Mouse (Mus musculus): ENCODE results near the gene Ptgs2. TPM values are rescaled to one million over a fixed set of nuclear protein-coding genes. Genes with fewer than 3 reads are reported as not detected.

The Ptgs2 gene
- polyA plus RNA-seq, 1 experiment = 4.0 TPM

DNA sequence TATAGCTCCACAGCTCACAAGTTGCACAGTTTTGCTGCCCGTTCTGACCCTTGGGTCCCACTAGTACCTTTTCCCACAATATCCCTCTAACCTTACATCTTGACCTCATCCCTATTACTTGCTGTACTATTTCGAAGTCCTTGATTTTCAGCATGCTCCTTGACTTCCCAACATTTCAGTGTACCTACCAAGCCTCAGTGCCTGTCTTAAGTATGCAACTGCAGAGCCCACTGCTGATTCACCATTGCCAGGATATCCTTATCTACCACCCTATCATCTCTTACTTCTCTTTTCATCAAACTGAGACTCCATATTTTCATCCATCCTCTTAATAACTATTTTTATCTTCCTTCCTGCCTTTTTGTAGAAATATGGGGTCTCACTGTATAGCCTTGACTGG is 9.8 kb downstream of the Ptgs2 start:
- Histone ChIP-seq H3K9ac (ENCODE audit: low read depth, poor library complexity, severe bottlenecking) (no peak overlapping the region), H3K4me3 (ENCODE audit: low read depth, low read length) (no peak overlapping the region), H3K4me1 (ENCODE audit: control insufficient read depth, insufficient read depth, low read length) (no peaks in the 10 kb centered on the region), H3K27me3 (ENCODE audit: control insufficient read depth, insufficient read depth, low read length, poor library complexity, severe bottlenecking) (no peaks in the 10 kb centered on the region; the same call in 1 of the 2 replicates), H3K27ac (ENCODE audit: insufficient read depth, low read length) (no peak overlapping the region), H3K36me3 (ENCODE audit: control insufficient read depth, insufficient read depth, low read length, poor library complexity, severe bottlenecking) (no peaks in the 10 kb centered on the region), H3K9me3 (replicated peaks; ENCODE audit: control insufficient read depth, insufficient read depth, low read length, poor library complexity, severe bottlenecking) (no peaks in the 10 kb centered on the region)
- TF ChIP-seq EP300 (IDR thresholded peaks at IDR 0.05; ENCODE audit: insufficient read depth, low read depth, low read length) (no peak), POLR2A (IDR thresholded peaks at IDR 0.05; ENCODE audit: insufficient read depth, low read length) (no peak), CTCF (IDR thresholded peaks at IDR 0.05; ENCODE audit: low read depth, low read length) (no peak)

DNA sequence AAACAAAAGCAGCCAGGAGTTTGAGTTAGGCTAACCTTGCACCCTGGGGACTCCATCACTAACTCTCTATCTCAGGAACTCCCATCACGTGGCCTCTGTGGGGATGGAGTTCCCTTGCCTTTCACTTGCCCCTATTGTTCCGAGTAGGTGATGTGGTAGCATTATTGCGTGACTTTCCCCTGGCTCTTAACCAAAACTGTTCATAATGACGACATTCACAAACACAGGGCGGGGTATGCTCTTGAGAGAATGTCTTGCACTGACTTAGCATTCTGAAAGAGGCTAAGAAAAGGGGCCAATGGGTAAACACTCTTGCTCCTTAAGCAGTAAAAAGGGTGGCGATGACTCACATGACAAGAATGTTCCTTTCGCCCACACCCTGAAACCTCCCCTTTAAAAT is 15.5 kb downstream of the Ptgs2 start:
- H3K27ac ChIP-seq (ENCODE audit: insufficient read depth, low read length) = peak overlapping the region; percentile 30; the same call in 1 of the 2 replicates
- H3K4me3 ChIP-seq (ENCODE audit: low read depth, low read length) = no peak overlapping the region
- no peak for TF ChIP-seq CTCF (IDR thresholded peaks at IDR 0.05; ENCODE audit: low read depth, low read length)
- no peak for TF ChIP-seq EP300 (IDR thresholded peaks at IDR 0.05; ENCODE audit: insufficient read depth, low read depth, low read length)
- no peak for TF ChIP-seq POLR2A (IDR thresholded peaks at IDR 0.05; ENCODE audit: insufficient read depth, low read length)
- H3K9me3 ChIP-seq (replicated peaks; ENCODE audit: control insufficient read depth, insufficient read depth, low read length, poor library complexity, severe bottlenecking) = no peaks in the 10 kb centered on the region
- H3K9ac ChIP-seq (ENCODE audit: low read depth, poor library complexity, severe bottlenecking) = no peak overlapping the region
- no peaks in the 10 kb centered on the region; the same call in 1 of the 2 replicates for H3K27me3 ChIP-seq (ENCODE audit: control insufficient read depth, insufficient read depth, low read length, poor library complexity, severe bottlenecking)
- H3K36me3 ChIP-seq (ENCODE audit: control insufficient read depth, insufficient read depth, low read length, poor library complexity, severe bottlenecking) = no peaks in the 10 kb centered on the region
- H3K4me1 ChIP-seq (ENCODE audit: control insufficient read depth, insufficient read depth, low read length) = no peaks in the 10 kb centered on the region

DNA sequence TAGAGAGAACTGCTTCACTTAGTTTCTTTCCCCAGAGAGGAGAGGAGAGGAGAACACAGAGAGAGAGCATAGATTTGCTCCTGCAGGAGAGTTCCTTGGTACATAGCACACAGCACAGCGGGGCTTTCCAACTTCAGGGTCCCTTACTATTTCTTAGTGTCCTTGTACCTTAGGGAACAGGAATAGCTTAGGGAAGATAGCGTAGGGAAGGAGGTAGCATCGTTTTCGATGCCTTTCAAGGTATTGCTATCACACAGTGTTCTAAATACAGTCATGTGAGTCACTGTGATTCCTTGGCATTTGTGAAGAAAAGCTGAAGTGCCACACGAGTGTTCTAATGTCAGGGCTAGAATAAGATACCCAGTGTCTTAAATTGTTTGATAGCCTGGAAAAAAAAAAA is 18.5 kb downstream of the Ptgs2 start:
- no peak overlapping the region for H3K4me3 ChIP-seq (ENCODE audit: low read depth, low read length)
- H3K36me3 ChIP-seq (ENCODE audit: control insufficient read depth, insufficient read depth, low read length, poor library complexity, severe bottlenecking) = no peaks in the 10 kb centered on the region
- TF ChIP-seq CTCF (IDR thresholded peaks at IDR 0.05; ENCODE audit: low read depth, low read length) (no peak), POLR2A (IDR thresholded peaks at IDR 0.05; ENCODE audit: insufficient read depth, low read length) (no peak), EP300 (IDR thresholded peaks at IDR 0.05; ENCODE audit: insufficient read depth, low read depth, low read length) (no peak)
- H3K9me3 ChIP-seq (replicated peaks; ENCODE audit: control insufficient read depth, insufficient read depth, low read length, poor library complexity, severe bottlenecking) = no peaks in the 10 kb centered on the region
- H3K27me3 ChIP-seq (ENCODE audit: control insufficient read depth, insufficient read depth, low read length, poor library complexity, severe bottlenecking) = no peaks in the 10 kb centered on the region; the same call in 1 of the 2 replicates
- no peak overlapping the region for H3K27ac ChIP-seq (ENCODE audit: insufficient read depth, low read length)
- H3K9ac ChIP-seq (ENCODE audit: low read depth, poor library complexity, severe bottlenecking) = no peak overlapping the region
- H3K4me1 ChIP-seq (ENCODE audit: control insufficient read depth, insufficient read depth, low read length) = no peaks in the 10 kb centered on the region

DNA sequence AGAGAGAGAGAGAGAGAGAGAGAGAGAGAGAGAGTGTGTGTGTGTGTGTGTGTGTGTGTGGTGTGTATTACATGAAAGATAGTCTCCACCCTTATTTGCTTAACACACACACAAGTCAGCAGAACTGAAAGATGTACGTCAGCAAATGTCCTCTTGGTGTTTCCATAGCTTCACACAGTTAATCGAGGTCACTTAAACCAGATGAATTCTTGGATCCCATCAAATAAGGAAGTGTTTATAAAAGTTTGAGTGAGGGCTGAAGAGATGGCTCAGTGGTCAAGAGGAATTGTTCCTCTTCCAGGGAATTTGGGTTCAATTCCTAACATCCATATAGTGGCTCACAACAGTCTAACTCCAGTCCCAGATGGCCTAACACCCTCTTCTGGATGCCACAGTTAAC is 25.7 kb downstream of the Ptgs2 start:
- no peak overlapping the region for H3K4me3 ChIP-seq (ENCODE audit: low read depth, low read length)
- no peak for TF ChIP-seq CTCF (IDR thresholded peaks at IDR 0.05; ENCODE audit: low read depth, low read length)
- TF ChIP-seq POLR2A (IDR thresholded peaks at IDR 0.05; ENCODE audit: insufficient read depth, low read length) = no peak
- no peak for TF ChIP-seq EP300 (IDR thresholded peaks at IDR 0.05; ENCODE audit: insufficient read depth, low read depth, low read length)
- H3K9me3 ChIP-seq (replicated peaks; ENCODE audit: control insufficient read depth, insufficient read depth, low read length, poor library complexity, severe bottlenecking) = no peaks in the 10 kb centered on the region
- H3K4me1 ChIP-seq (ENCODE audit: control insufficient read depth, insufficient read depth, low read length) = no peaks in the 10 kb centered on the region
- H3K9ac ChIP-seq (ENCODE audit: low read depth, poor library complexity, severe bottlenecking) = no peak overlapping the region
- no peaks in the 10 kb centered on the region for H3K36me3 ChIP-seq (ENCODE audit: control insufficient read depth, insufficient read depth, low read length, poor library complexity, severe bottlenecking)
- no peak overlapping the region for H3K27ac ChIP-seq (ENCODE audit: insufficient read depth, low read length)
- H3K27me3 ChIP-seq (ENCODE audit: control insufficient read depth, insufficient read depth, low read length, poor library complexity, severe bottlenecking) = no peaks in the 10 kb centered on the region

DNA sequence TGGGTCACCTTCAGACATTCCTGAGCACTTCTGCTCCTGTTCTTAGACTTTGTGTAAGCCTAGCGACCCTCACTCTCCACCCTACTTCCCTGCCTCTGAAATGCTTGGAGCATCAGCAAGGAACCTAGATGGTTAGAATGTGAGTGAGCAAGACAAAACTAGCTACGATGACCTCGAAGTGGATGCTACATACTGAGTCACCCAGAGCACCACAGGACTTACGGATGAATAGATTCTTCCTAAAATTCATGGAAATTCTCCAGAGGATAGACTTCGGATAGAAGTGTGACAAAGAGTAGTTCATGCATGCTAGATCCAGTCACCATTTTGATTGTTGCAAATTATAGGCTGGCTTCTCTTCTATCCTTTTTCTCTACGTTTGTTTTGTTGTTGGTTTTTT is 30.2 kb downstream of the Ptgs2 start:
- Histone ChIP-seq H3K4me1 (ENCODE audit: control insufficient read depth, insufficient read depth, low read length) (no peaks in the 10 kb centered on the region), H3K9ac (ENCODE audit: low read depth, poor library complexity, severe bottlenecking) (no peak overlapping the region), H3K27ac (ENCODE audit: insufficient read depth, low read length) (no peak overlapping the region), H3K4me3 (ENCODE audit: low read depth, low read length) (no peak overlapping the region), H3K27me3 (ENCODE audit: control insufficient read depth, insufficient read depth, low read length, poor library complexity, severe bottlenecking) (no peaks in the 10 kb centered on the region), H3K9me3 (replicated peaks; ENCODE audit: control insufficient read depth, insufficient read depth, low read length, poor library complexity, severe bottlenecking) (no peaks in the 10 kb centered on the region), H3K36me3 (ENCODE audit: control insufficient read depth, insufficient read depth, low read length, poor library complexity, severe bottlenecking) (no peaks in the 10 kb centered on the region)
- TF ChIP-seq POLR2A (IDR thresholded peaks at IDR 0.05; ENCODE audit: insufficient read depth, low read length) (no peak), CTCF (IDR thresholded peaks at IDR 0.05; ENCODE audit: low read depth, low read length) (no peak), EP300 (IDR thresholded peaks at IDR 0.05; ENCODE audit: insufficient read depth, low read depth, low read length) (no peak)

DNA sequence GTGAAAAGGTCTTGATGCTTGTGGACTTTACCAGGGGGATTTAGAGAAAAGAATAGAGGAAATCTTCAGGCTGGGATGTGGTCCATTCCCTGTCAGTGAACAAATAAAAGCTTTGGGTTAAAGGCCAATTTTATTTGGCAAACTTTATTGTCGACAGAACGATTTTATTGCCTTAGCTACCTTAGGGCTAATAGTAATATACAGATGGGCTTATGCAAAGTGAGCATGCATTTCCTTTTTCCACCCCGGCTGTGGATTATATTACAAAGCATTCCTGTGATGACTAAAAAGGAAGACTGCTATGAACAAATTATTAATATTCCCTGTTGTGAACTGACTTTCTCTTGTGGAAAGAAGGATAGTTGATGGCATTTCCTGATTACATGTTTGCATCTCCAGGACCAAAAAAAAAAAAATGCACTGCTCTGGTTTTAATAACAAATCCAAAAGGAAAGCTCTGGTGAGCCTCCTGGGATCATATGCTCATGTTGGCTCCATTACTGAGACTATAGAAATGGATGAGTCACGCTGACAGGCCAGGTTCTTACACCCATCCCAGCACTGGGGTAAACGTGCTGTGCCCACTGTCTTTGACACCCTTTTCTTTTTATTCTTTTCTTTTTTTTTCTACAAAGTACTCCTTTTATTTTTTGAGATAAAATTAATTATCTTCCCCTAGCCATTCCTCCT is 30.9 kb downstream of the Ptgs2 start:
- no peaks in the 10 kb centered on the region for H3K27me3 ChIP-seq (ENCODE audit: control insufficient read depth, insufficient read depth, low read length, poor library complexity, severe bottlenecking)
- no peak overlapping the region for H3K9ac ChIP-seq (ENCODE audit: low read depth, poor library complexity, severe bottlenecking)
- H3K27ac ChIP-seq (ENCODE audit: insufficient read depth, low read length) = no peak overlapping the region
- no peaks in the 10 kb centered on the region for H3K4me1 ChIP-seq (ENCODE audit: control insufficient read depth, insufficient read depth, low read length)
- no peaks in the 10 kb centered on the region for H3K36me3 ChIP-seq (ENCODE audit: control insufficient read depth, insufficient read depth, low read length, poor library complexity, severe bottlenecking)
- no peak overlapping the region for H3K4me3 ChIP-seq (ENCODE audit: low read depth, low read length)
- no peaks in the 10 kb centered on the region for H3K9me3 ChIP-seq (replicated peaks; ENCODE audit: control insufficient read depth, insufficient read depth, low read length, poor library complexity, severe bottlenecking)
- TF ChIP-seq EP300 (IDR thresholded peaks at IDR 0.05; ENCODE audit: insufficient read depth, low read depth, low read length) (no peak), POLR2A (IDR thresholded peaks at IDR 0.05; ENCODE audit: insufficient read depth, low read length) (no peak), CTCF (IDR thresholded peaks at IDR 0.05; ENCODE audit: low read depth, low read length) (no peak)

Data from ES-Bruce4 (cell line).